Mouse (Mus musculus) liver, adult 2 months (tissue): ENCODE data around the gene Ap2a2.

Experiments used
- CTCF ChIP-seq: fragments of 200-500 bp; IDR thresholded peaks from 2 replicates; pipeline ENCODE4 v1.5.1; 2011; ENCODE audit warnings: low read depth, low read length, control low read depth
- POLR2A ChIP-seq: fragments of 200-500 bp; IDR thresholded peaks from 2 replicates; pipeline ENCODE4 v1.6.1; 2011; ENCODE audit warnings: low read length, control low read depth; ENCODE audit not compliant: insufficient read depth; ENCODE audit errors: extremely low read depth

GRCm38 (mm10) chr7:141647815-141648214, 85.8 kb downstream of the Ap2a2 start:
- TF ChIP-seq CTCF (no peak), POLR2A (no peak)
